Mouse (Mus musculus): ENCODE measurements at regions not wholly inside any gene's neighbourhood (a gene's known extent, or its start where the extent isn't known, plus 50 kb on each side); places are given as distances from the start of the nearest gene placed in this dataset.

DNA sequence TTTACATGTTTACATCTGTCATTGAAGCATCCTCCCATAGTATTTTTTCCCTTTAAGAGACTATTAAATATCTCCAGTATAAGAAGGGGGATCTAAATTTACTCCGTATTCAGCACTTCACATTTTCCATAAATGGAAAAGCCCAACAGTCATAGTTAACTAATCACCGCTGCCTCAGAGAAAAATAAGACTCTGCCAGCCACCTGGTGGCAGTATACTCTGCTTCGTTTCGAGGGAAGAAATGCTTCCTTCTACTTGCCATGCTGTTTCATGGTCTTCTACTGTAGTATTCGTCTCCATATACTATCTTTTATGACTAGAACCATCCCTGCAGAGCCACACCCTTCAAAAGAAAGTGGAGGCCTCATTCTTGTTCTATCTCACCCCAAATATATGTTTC is 52.0 kb upstream of the Tro start:
- peak; percentile 2 for DNase-seq

Data from right cerebral cortex, postnatal 4 days (tissue).